Mouse (Mus musculus) gastrocnemius, postnatal 4 days (tissue): ENCODE data around the gene Adamts16. TPM values are rescaled to one million over a fixed set of nuclear protein-coding genes. Genes with fewer than 3 reads are reported as not detected.
"Not testable (repeated sequence)": the region's sequence is repeated elsewhere in the genome, so short reads cannot be mapped to it uniquely, and the experiment has no call there.

ENCODE experiments used
- DNase-seq, 2 experiments: peaks; one replicate each; pipeline ENCODE4 v3.0.0; 2021 to 2022; ENCODE audit warnings: low spot score in 2 of 2, mixed read lengths in 2 of 2
- long read RNA-seq, 2 experiments: library from polyadenylated mRNA; stranded (forward); transcript quantifications; one replicate each; pipeline ENCODE4 v2.0.0; 2021
- total RNA-seq, 2 experiments: library from RNA; stranded (reverse); gene quantifications; 2 replicates each; pipeline ENCODE4 v1.2.3; 2021

Adamts16 gene
- 1 to 10 TPM; 3.3 TPM for total RNA-seq
- long read RNA-seq, experiment 1, full-length matches to known transcripts, result 1 of 2 reads
- long read RNA-seq, experiment 1, partial matches to known transcripts, result 0 of 2 reads
- long read RNA-seq, experiment 1, other reads (novel, unspliced or antisense), result 1 of 2 reads
- long read RNA-seq, experiment 2, full-length matches to known transcripts, result 1 of 3 reads
- long read RNA-seq, experiment 2, partial matches to known transcripts, result 0 of 3 reads
- long read RNA-seq, experiment 2, other reads (novel, unspliced or antisense), result 2 of 3 reads

DNA sequence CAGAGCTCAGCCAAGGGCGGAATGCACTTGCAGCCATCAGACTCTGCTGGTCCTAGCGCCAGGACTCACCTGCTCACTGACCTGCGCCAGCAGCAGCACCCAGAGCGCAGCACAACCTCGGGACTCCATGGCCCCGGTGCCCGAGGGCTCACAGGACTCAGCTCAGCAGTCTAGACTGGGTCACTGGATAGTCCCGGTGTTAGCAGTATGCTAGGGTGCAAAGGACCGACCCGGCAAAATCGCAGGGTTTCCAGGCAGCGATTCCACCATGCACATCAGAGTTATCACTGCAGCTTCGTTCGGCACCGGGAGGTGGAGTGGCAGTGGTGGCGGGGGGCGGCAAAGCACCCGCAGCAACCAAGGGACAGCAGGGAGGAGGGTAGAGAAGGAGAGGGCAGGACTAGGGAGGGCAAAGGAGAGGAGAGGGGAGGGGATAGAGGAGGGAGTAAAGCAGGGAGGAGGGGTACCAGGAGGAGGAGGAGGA is at the start of gene Adamts16:
Adamts16 (minus strand) TSS at position 391 of the 484 bp plus-strand sequence.
- no peak for DNase-seq

DNA sequence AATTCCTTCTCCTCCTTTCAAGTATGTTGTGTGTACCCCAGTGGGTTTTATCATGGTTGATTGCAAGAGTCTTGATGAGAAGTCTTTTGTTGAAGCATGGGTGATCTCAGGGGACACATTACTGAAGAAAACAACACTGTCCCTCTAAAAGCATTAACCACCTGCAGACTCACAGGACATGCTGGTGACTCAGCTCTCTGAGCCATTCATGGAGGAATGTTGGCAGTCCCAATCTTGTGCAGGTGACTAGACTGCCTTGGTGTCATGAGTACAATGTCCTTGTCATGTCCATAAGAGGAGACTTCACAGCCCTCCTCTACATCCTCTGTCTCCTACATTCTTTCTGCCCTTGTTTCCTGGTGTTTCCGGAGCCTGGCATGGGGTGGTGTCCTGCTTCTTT is 45.5 kb upstream of the Adamts16 start:
- no peak for DNase-seq

DNA sequence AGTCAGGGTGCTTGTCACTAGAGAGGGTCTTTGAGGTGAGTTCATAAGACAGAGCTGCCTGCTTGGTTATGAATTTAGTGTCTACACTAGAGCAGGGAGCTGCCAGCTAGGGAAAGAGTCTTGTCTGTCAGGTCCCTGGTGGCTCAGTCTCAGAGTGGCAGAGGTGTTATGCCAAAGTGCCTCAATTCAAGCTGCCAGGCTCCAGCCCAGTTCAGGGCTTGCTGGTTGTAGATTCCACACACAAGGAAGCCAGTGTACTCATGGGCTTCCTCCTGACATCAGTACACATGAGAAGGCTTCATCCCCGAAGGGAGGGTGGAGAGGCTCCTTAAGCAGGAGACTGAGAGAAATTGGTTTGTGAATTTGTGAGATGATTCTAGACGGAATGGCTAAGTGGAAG is 43.4 kb upstream of the Adamts16 start:
- DNase-seq, result no peak

DNA sequence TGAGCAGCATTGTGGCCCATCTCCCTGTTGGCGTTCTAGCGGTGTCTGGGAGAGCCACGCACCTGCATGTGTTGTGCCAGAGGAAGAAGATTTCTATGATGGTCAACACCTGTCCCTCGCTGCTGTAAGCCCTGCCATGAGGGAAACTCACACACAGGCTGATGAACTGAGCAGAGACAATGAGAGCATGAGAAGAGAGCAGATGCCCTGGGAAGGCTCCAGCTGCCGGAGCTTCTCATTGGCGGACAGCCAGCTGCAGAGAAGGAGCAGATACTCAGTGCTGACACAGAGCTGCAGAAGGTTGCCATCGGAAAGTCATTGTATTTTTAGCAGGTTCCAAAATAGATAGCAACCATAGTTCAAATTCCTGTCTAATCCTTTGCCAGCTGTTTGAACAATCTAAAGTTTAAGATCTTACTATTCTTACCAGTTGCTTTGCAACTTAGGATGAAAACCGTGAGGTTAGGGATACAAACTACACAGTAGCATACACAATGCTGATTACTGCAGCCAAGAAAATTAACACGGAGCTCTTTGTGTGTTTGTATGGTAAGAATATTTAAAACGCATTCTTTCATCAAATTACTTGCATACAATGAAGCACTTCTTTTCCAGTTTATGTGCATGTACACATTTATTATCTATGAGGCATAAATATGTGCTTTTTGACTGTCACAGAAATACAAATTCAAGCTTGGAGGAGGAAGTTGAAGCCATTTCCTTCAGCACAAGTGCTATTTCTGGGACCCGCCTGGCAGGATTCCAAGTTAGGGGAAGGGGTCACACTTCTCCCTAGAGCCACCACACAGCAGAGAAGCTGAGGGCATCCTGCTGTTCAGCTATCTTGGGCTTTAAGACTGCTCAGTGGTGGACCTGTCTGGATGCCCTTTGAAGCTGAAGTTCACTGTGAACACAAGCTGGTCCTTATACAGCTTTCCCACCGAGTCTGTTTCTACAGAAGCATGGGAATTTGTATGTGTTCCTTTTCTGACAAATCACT is 42.6 kb upstream of the Adamts16 start:
- DNase-seq, result peak; percentile 60 to 79

DNA sequence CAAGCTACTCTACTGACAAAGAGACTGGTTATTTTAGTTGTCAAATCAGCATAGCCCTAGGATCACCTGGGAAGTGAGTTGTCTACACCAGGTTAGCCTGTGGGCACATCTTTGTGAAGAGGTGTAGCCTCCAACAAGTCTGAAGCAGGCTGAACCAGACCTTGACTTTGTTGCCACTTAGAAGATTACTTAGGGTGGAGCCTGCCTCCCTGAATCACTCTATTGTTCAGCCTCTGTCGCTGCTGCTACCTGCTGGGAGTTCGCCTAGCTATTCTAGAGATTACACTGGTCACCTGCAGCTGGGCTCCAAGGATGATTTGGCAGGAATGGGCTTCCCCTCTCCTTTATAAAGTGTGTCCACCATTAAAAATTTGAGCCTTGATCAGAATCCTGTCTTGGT is 38.4 kb upstream of the Adamts16 start:
- not testable (repeated sequence) for DNase-seq

DNA sequence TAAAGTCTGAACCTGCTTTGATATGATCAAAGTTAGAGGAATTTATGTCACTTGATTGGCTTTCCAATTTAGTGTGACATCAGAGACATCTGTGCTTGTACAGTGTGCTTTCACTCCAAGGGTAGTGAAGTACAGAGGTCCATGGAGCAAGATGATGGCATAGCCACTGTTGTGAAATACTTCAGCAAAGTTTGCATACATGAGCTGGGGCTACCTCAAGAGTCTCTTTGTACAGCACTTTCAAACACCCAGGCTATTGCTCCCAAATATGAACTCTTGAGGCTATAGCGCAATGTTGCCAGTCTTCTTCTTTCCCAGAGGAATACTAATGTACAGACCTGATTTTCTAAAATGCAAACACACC is 35.9 kb upstream of the Adamts16 start:
- DNase-seq, result no peak

DNA sequence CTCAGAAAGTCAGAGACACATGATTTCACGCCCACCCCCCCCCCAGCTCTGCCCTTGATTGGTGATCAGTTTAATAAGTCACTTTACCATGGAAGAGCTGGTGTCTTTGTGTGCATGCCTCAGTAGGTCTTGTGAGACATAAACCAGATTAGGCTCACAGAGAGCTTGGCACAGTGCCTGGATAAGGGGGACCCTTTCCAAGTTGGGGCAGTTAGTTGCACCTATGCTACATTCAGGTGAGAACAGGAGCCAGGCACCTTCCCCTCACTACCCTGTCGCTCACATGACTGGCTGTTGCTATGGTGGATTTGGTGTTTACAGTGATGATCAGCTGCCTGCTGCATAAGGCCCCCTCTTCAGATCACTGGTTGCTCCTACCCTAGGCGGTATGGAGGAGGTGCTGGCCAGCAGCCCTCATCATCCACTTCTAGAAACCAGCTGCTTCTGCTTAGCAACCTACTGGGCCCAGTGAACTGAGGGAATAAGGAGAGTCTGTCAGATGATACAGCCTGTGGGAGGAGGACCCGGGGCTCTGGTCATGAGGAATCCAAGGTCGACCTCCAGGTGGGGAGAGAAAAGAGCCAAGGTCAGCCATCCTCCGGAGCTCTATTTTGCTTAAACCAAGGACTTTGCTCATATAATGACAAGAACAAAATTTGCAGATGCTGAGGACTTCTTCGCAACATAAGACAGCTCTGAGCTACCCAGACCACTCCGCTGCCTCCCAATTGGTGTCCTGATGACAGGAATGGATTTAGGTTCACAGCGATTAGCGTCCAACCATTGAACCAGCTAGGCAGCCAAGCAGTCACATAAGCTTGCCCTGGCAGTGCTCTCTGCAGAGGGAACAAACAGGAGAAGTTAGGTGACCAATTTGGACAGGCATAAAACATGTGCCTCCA is 35.3 kb upstream of the Adamts16 start:
- DNase-seq, result no peak

DNA sequence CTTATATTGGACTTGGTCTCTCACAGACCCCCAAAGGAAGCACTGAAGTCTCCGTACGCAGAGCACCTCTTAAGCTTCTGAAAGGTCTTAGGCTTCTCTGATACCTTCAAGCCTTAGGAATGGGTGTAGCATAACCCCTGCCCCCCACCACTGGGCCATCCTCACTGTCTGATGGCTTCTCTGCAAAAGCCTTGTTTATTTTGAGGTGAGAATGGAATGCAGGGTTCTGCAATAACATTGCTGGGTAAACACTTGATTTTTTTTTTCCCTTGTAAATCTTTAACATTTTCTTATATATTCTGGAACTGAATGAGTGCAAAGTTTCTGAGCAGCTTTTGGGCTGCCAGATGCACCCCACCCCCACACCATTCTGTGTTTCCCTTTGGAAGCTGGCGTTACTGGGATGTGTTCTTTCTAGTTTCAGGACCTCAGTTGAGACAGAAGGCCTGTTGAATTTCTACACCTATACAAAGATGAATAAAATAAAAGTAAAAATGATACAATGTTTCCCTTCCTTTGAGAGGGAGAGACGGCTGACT is 33.9 kb upstream of the Adamts16 start:
- no peak for DNase-seq

DNA sequence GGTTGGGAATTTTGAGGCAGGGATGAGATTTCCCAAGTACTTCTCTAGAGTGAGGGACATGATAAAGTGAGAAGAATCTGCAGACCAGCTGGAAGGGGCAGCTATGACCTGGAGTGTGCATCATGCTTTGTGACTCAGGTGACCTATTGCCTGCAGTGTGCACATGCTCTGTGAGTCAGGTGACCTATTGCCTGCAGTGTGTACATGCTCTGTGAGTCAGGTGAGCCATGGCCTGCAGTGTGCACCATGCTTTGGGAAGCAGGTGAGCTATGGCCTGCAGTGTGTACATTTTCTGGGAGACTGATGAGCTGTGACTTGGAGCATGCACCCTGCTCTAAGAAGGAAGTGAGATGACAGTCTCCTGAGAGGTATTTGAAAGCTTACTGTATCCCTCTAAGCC is 33.1 kb upstream of the Adamts16 start:
- DNase-seq, result no peak

DNA sequence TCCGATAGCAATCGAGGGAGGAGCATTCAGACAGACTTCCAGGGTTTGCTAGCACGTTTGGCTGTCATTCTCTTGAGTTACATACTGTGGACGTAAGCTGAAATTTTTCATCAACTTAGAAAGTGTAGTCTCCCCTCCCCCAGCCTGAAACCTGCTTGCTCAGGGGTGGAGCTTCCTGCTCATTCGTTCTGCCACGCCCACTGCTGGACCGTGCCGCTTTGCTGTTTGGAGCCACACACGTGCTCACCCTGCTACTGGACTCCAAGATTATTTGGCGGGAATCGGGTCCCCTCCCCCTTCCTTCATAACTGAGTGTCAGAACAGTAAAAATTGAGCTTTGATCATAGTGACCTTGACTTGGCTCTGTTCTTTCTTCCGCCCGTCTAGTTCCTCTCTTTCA is 32.2 kb upstream of the Adamts16 start:
- not testable (repeated sequence) for DNase-seq

DNA sequence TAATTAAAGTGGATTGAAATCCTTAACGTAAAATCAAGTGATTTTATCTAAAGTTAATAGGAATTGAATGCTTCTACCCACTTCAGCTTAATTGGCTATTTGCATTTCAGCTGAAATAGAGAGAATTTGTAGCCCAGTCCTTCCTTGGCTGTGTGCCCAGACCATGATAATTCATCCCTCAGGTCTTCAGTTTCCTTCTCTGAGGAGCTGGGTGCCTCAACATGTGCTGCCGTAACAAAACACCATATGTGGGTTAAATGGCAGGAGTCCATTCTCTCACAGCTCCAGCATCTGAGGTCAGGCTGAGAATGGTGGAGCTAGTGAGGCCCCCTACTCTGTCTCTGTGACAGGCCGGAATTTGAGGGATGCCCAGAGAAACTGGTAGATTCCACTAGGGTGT is 29.4 kb upstream of the Adamts16 start:
- no peak for DNase-seq

DNA sequence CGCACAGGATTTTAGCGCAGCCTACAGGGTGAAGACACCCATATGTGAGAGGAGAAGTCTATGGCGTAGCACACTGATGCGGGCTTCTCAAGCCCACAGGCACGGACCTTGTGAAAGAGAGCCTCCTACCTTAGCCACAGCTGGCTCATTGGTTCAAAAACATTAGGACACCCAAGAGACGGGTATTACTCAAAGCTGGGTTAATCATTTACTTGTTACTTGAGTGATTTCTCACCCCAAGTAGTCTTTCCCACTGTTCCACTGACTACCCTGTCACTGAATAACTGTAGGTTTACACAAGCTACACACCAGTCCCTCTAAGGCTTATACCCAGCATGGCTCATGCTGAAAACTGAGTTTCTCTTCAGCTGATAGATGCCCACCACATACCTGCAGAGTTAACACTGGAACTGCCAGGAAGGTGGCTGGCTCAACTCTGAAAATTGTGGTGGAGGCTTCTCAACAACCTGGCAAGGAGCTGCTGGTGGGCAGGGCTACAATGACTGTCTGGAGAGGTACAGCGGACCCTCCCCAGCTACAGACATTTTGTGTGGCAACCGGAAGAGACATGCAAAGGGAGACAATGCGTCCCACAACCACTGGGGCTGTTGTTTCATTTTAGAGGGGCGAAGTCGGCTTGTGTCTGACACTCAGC is 25.5 kb upstream of the Adamts16 start:
- DNase-seq, result no peak

DNA sequence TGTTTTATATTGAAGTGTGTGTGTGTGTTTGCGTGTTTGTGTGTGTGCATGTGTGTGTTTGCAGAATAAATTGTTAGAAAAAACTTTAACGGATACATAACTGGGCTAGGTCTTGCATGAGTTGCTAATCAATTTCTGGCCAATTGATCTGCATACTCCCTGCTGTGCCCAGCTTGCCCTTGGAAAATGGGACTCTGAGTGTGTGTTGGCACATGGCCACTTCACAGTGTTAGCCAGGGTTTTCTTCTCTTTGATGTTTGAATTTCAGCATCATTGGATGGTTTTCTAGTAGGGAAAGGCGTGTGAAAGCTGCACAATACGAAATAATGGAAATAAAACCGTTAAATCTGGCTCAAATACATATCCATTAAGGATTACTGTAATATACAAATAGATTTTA is 24.3 kb upstream of the Adamts16 start:
- DNase-seq, result no peak

DNA sequence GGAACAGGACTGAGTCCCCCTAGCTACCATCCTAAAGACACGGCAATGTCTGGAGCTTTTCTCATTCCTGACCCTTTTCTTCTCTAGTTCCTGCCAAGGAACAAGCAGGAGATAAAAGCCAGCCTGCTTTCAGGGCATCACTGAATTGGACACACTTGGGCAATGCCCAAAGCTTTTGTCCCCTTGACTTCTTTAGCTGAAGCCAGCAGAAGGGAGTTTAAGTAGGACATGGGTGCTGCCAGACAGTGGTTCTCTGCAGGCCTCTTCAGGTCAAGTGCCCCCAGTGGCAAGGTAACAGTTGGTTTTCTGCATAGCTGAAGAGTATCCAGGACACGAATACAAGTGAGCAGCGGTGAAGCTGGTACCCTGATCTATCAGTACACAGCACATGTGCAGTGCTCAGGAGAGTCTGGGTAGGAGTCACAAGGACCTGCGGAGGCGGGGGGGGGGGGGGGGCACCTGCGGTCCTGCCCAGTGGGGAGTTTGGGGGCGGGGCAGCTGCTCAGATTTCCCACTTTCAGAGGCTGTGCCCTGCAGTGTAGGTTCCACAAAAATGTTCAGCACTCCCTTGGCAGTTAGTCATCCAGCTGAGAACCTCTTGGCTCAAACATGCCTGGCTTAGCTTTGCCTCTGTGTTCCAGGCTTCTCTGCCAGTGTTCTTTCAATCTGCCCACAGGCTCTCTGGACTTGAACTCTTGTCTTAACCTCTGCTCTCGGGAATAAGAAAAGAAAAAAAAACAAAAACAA is 20.7 kb upstream of the Adamts16 start:
- DNase-seq, result no peak

DNA sequence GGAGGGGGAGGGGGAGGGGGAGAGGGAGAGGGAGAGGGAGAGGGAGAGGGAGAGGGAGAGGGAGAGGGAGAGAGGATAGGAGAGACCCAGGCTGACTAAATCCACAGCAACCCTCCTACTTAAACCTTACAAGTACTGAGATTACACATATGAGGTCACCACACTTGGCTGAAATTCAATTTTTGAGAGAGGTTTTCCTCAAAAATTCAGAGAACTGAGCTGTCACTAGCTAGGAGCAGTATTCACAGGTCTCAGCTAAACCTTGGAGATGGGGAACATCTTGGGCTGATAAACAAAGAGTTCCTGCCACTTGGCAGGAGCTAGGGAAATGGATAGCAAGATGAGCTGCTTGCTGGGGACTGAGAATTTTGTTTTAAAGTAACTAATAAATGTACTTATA is 12.0 kb upstream of the Adamts16 start:
- DNase-seq, result no peak

DNA sequence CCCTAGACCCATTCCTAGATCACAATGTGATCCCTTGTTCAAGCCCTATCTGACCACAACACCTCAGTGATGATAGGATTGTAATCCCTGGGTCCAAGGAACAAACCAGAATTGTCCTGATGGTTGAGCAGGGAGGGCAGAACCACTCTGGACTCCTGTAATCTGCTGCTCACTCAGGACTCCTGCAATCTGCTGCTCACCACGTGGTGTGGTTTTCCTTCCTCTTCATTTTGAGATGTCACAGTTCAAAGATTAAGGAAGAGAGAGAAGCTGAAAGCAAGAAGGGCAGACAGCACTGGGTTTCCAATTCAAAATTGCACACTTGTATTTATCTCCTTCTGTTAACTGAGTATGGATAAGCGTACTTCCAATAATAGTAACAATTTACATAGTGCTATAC is 5.3 kb upstream of the Adamts16 start:
- DNase-seq, result no peak

DNA sequence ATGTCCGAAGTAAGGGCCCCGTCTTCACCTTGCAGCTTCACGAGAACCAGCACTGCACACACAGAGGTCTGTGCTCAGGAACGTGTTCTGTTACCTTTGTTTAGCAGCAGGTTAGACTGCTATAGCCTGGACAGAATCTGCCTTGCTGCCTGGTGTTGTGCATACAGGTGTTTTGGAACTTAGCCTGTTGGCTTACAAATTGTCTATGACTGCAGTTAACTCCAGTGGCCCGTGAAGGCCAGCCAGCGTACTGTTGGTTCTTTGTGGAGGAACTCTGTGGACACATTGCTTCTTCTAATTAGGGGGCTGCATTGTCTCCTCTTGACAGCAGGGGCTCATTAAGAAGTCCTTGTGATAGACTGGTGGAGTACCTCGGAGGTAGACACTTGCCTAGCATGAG is 3.9 kb upstream of the Adamts16 start:
- DNase-seq, result no peak

DNA sequence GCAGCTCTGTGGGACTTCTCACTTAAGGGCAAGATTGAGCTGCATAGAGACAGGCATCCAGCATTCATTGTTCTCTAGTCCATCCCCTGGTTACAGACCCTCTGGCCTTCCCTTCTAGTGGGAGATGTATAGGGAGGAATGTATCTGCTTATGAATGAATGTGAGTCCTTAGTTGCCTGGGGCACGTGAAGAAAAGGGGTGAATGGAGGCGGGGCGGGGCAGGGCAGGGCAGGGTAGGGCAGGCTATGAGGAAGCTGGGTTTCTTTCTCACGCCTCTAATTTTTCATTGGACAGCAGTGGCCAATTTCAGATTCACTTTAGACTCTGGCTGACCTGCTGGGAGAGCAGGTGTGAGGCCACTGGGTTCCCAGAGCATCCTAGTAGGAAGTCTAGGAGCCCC is 515 bp upstream of the Adamts16 start:
- DNase-seq, result no peak

DNA sequence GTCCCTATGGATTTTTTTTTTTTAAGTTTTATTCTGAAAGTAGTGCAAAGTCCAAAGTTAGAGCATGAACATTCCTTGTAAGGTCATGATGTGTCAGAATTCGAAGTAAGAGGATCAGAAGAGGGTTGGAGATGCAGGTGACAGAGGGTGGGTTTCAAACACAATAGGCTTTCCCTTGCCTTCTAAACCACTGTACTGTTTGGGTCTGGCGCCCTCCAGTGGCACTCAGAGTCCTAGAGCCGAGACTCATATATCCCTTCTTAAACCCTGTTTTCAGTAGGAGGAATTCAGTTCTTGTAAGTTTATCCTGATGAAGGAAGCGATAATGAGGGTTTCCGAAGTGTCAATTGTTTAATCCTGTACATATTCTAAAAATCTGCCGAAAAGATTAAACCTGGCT is 1.4 kb downstream of the Adamts16 start:
- DNase-seq, result peak; percentile 24 to 66

DNA sequence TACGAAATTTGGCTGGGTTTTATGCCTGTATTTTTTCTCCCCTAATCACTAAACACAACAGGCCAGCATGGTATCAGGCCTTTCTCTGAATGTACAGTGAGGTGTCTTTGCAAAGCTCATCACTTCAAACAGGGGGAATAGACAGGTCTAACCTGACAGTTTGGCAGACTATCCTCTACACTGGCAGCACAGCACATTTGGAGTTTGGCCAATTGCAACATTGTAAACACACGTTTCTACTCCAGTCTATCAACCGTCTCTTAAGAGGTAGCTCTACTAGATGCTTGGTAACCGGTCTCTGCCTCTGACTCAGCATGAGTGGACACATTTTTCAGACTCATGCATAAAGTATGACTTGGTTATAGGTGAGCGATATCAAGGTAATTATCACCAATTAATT is 4.0 kb downstream of the Adamts16 start:
- no peak for DNase-seq
